Mouse (Mus musculus) megakaryocyte, embryonic 14.5 days (primary cell): ENCODE measurements around the gene Bud23.

Experiments
- FLI1 ChIP-seq: IDR thresholded peaks from 2 replicates; pipeline ENCODE4 v1.6.1; 2012; ENCODE audit warnings: low read length, inconsistent platforms, mixed read lengths
- GATA1 ChIP-seq: IDR thresholded peaks from 3 replicates; pipeline ENCODE4 v1.6.1; 2012; ENCODE audit warnings: mixed read lengths, low read length, inconsistent platforms, borderline replicate concordance

DNA sequence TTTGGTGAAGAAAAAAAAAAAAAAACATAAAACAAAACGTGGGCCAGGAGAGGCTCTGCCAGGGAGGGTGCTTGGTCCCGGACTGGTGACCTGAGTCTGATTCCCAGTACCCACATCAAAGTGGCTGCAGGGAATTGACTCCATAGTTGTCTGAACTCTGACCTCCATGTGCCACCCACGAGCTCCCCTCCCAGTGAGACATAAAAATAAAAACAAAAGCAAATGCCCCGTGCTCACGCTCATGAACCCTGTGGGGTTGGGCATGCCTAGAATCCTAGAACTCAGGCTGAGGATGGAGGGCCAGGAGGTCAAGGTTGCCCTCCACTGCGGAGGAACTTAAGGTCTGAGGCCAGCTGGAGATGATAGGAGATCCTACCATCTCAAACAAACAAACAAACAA lies 44.3 kb upstream of the Bud23 start:
- TF ChIP-seq GATA1 (no peak), FLI1 (no peak)
